Mouse (Mus musculus): ENCODE data around the gene Fam71f2. TPM values are rescaled to one million over a fixed set of nuclear protein-coding genes. Genes with fewer than 3 reads are reported as not detected.

The Fam71f2 gene
- total and polyA plus RNA-seq, 3 experiments: 0.84 TPM; not detected in 2

DNA sequence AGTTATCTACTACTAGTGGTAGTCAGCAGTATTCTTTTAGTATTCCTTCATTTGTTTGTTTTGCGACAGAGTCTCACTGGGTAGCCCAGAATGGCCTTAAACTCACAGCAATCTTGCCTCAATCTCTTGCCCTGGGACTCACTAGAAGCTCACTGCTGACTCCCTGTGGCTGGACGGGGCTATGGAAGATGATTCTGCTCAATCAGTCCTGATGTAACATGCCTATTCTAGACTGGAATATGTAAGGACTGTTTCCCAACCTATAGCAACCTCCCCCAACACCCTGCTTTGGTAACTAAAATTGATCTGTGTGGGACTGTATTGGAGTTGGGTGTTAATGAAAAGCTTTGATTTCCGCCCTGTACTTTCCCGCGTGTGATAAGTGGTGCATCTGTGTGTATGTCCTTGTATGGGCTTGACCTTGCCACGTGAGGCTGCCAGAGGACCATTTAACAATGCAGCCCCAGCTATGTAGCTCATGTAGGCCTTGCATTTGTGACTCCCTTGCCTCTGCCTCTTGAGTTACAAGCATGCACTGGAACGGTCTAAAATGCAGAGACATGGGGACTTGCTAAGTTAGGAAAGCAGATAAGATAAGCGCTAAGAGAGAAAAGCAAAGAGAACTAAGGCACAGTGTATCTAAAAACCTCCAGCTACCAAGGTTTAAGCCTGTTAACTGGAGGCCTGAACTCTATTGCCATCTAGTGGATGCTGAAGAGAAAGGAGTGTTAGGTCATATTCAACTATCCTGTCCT is 703 bp upstream of the Fam71f2 start:
- H3K27me3 ChIP-seq (ENCODE audit: control insufficient read depth in 1 of 2, insufficient read depth in 2 of 2, low read length in 2 of 2): no peaks in the 10 kb centered on the region
- no peak overlapping the region for H3K9ac ChIP-seq (ENCODE audit: control insufficient read depth, low read depth, low read length, poor library complexity, severe bottlenecking)
- peaks cover 0 to 6% of the 10 kb centered on the region in 2 experiments; a peak in 3 of 4 replicates for H3K36me3 ChIP-seq (ENCODE audit: control insufficient read depth in 1 of 2, insufficient read depth in 2 of 2, low read length in 2 of 2)
- peaks cover 0 to 8% of the 10 kb centered on the region in 2 experiments; a peak in 1 of 4 replicates for H3K4me1 ChIP-seq (ENCODE audit: control insufficient read depth in 1 of 2, insufficient read depth in 2 of 2, low read length in 2 of 2)
- H3K27ac ChIP-seq (ENCODE audit: control insufficient read depth, low read depth, low read length): no peak overlapping the region
- H3K4me3 ChIP-seq (ENCODE audit: control insufficient read depth in 1 of 2, insufficient read depth in 1 of 2, low read depth in 2 of 2, low read length in 2 of 2): no peak overlapping the region
- no peaks in the 10 kb centered on the region for H3K9me3 ChIP-seq (replicated peaks; ENCODE audit: insufficient read depth, low read length)
- DNase-seq (ENCODE audit: low read depth, low spot score): peak; percentile 87
- peaks cover 3% of the 10 kb centered on the region; the same call in 1 of the 2 replicates for H3K79me2 ChIP-seq (ENCODE audit: control insufficient read depth, insufficient read depth, low read length, poor library complexity)
- TF ChIP-seq TAL1 (IDR thresholded peaks at IDR 0.05; ENCODE audit: low read length) (no peak), JUND (IDR thresholded peaks at IDR 0.05; ENCODE audit: low read depth, low read length) (no peak), E2F4 (IDR thresholded peaks at IDR 0.05; ENCODE audit: borderline replicate concordance, low read depth, low read length) (no peak), ELF1 (IDR thresholded peaks at IDR 0.05; ENCODE audit: low read depth, low read length) (no peak), ZNF384 (IDR thresholded peaks at IDR 0.05; ENCODE audit: low read depth, low read length) (no peak), GABPA (IDR thresholded peaks at IDR 0.05; ENCODE audit: low read depth, low read length) (no peak), GATA1 (IDR thresholded peaks at IDR 0.05; ENCODE audit: low read depth, low read length) (peak; percentile 85), BHLHE40 (IDR thresholded peaks at IDR 0.05; ENCODE audit: borderline replicate concordance, low read depth, low read length) (no peak), TCF12 (IDR thresholded peaks at IDR 0.05; ENCODE audit: low read depth, low read length) (no peak), CHD1 (IDR thresholded peaks at IDR 0.05; ENCODE audit: low read depth, low read length) (no peak), USF2 (IDR thresholded peaks at IDR 0.05; ENCODE audit: borderline replicate concordance in 1 of 2, insufficient read depth in 1 of 2, low read depth in 1 of 2, low read length in 2 of 2) (no peak), KAT2A (conservative IDR thresholded peaks at IDR 0.05; ENCODE audit: low read depth, low read length) (no peak), POLR2AphosphoS5 (IDR thresholded peaks at IDR 0.05; ENCODE audit: borderline replicate concordance, low read depth, low read length) (no peak), SMC3 (IDR thresholded peaks at IDR 0.05; ENCODE audit: low read depth, low read length) (peak; percentile 68), ZKSCAN1 (IDR thresholded peaks at IDR 0.05; ENCODE audit: low read depth, low read length) (no peak), POLR2A (IDR thresholded peaks at IDR 0.05; ENCODE audit: control insufficient read depth in 1 of 2, insufficient read depth in 1 of 2, low read depth in 1 of 2, low read length in 2 of 2, poor library complexity in 1 of 2) (no peak), ETS1 (IDR thresholded peaks at IDR 0.05; ENCODE audit: low read depth, low read length) (0 out of 2 replicates have a peak, but pooled peaks have one; percentile 32), ZC3H11A (IDR thresholded peaks at IDR 0.05; ENCODE audit: low read depth, low read length) (peak; percentile 60), HCFC1 (IDR thresholded peaks at IDR 0.05; ENCODE audit: low read depth, low read length) (peak; percentile 47; the same call in 1 of the 2 replicates), NELFE (IDR thresholded peaks at IDR 0.05; ENCODE audit: low read depth, low read length) (no peak), MYB (IDR thresholded peaks at IDR 0.05; ENCODE audit: low read depth, low read length) (no peak), TBP (IDR thresholded peaks at IDR 0.05; ENCODE audit: low read depth, low read length) (no peak), EP300 (IDR thresholded peaks at IDR 0.05; ENCODE audit: low read depth in 1 of 2, low read length in 2 of 2) (peak in 1 of 2 experiments; percentile 43; a peak in 1 of 4 replicates), NRF1 (IDR thresholded peaks at IDR 0.05; ENCODE audit: insufficient read depth, low read depth, low read length, poor library complexity, severe bottlenecking) (no peak), USF1 (IDR thresholded peaks at IDR 0.05; ENCODE audit: low read depth, low read length) (no peak), MAFK (IDR thresholded peaks at IDR 0.05; ENCODE audit: borderline replicate concordance, low read depth, low read length) (no peak), MEF2A (IDR thresholded peaks at IDR 0.05; ENCODE audit: extremely low read depth, insufficient replicate concordance, low read depth, low read length, poor library complexity, severe bottlenecking) (no peak), ZMIZ1 (IDR thresholded peaks at IDR 0.05; ENCODE audit: low read depth, low read length) (no peak), MAZ (IDR thresholded peaks at IDR 0.05; ENCODE audit: low read depth, low read length) (no peak), MXI1 (IDR thresholded peaks at IDR 0.05; ENCODE audit: low read depth, low read length) (no peak), RCOR1 (IDR thresholded peaks at IDR 0.05; ENCODE audit: low read depth, low read length) (no peak), CTCF (IDR thresholded peaks at IDR 0.05 in 2 of 3, conservative IDR thresholded peaks at IDR 0.05 in 1 of 3; ENCODE audit: control insufficient read depth in 1 of 3, insufficient read depth in 1 of 3, low read depth in 2 of 3, low read length in 3 of 3, poor library complexity in 1 of 3, severe bottlenecking in 1 of 3) (peak; percentile 46 to 81 (median 72)), RAD21 (IDR thresholded peaks at IDR 0.05; ENCODE audit: low read depth, low read length) (peak; percentile 79), UBTF (IDR thresholded peaks at IDR 0.05; ENCODE audit: borderline replicate concordance, insufficient read depth, low read depth, low read length) (no peak), MYC (IDR thresholded peaks at IDR 0.05; ENCODE audit: low read depth, low read length) (no peak; the same call in 1 of the 2 replicates)
